Mouse (Mus musculus) myocyte (in vitro differentiated cells): ENCODE measurements at regions not wholly inside any gene's neighbourhood (a gene's known extent, or its start where the extent isn't known, plus 50 kb on each side); places are given as distances from the start of the nearest gene placed in this dataset.

ENCODE experiments used
- H3K27me3 ChIP-seq: one replicate; pipeline ENCODE4 v1.6.1; 2011; ENCODE audit not compliant: control insufficient read depth, insufficient read depth, insufficient read length
- H3K36me3 ChIP-seq: one replicate; pipeline ENCODE4 v1.6.1; 2011; ENCODE audit not compliant: control insufficient read depth, insufficient read depth
- H3K4me2 ChIP-seq: one replicate; pipeline ENCODE4 v1.6.1; 2011; ENCODE audit warnings: low read depth, control low read depth
- H3K4me3 ChIP-seq: one replicate; pipeline ENCODE4 v1.5.1; 2011; ENCODE audit warnings: mild to moderate bottlenecking, control low read depth, moderate library complexity
- H3K79me2 ChIP-seq: one replicate; pipeline ENCODE4 v1.6.1; 2011; ENCODE audit not compliant: control insufficient read depth, insufficient read depth
- H3ac ChIP-seq: one replicate; pipeline ENCODE4 v1.6.1; 2011; ENCODE audit not compliant: control insufficient read depth, insufficient read length
- CEBPB ChIP-seq: IDR thresholded peaks from 2 replicates; pipeline ENCODE4 v1.6.1; 2011; ENCODE audit warnings: mild to moderate bottlenecking, moderate library complexity; ENCODE audit not compliant: poor library complexity, insufficient read depth, severe bottlenecking
- E2F4 ChIP-seq: IDR thresholded peaks from one replicate; pipeline ENCODE4 v1.6.1; 2011; ENCODE audit warnings: mild to moderate bottlenecking, control low read depth, moderate library complexity; ENCODE audit not compliant: insufficient read depth
- MAX ChIP-seq: IDR thresholded peaks from one replicate; pipeline ENCODE4 v1.6.1; 2011; ENCODE audit warnings: low read depth, mild to moderate bottlenecking, control low read depth
- MYOD1 ChIP-seq, 3 experiments: IDR thresholded peaks; one replicate each; pipeline ENCODE4 v1.6.1; 2011; ENCODE audit warnings: control low read depth in 2 of 3, low read depth in 2 of 3, mild to moderate bottlenecking in 2 of 3, moderate library complexity in 1 of 3; ENCODE audit not compliant: insufficient read length in 2 of 3, control insufficient read depth in 1 of 3
- MYOG ChIP-seq, 3 experiments: IDR thresholded peaks; one replicate each; pipeline ENCODE4 v1.6.1; 2011; ENCODE audit warnings: control low read depth in 2 of 3, low read depth in 2 of 3, mild to moderate bottlenecking in 2 of 3; ENCODE audit not compliant: insufficient read length in 2 of 3, control insufficient read depth in 1 of 3, insufficient read depth in 1 of 3
- POLR2A ChIP-seq: IDR thresholded peaks from one replicate; pipeline ENCODE4 v1.6.1; 2011; ENCODE audit warnings: low read depth, mild to moderate bottlenecking, control low read depth, moderate library complexity; ENCODE audit not compliant: insufficient read length
- POLR2AphosphoS2 ChIP-seq: IDR thresholded peaks from one replicate; pipeline ENCODE4 v1.6.1; 2011; ENCODE audit warnings: low read depth, control low read depth; ENCODE audit not compliant: insufficient read length
- REST ChIP-seq: IDR thresholded peaks from one replicate; pipeline ENCODE4 v1.6.1; 2011; ENCODE audit warnings: mild to moderate bottlenecking, control low read depth, moderate library complexity; ENCODE audit not compliant: insufficient read depth, insufficient read length
- SRF ChIP-seq: IDR thresholded peaks from one replicate; pipeline ENCODE4 v1.6.1; 2011; ENCODE audit warnings: low read depth; ENCODE audit not compliant: control insufficient read depth, insufficient read length
- TCF12 ChIP-seq: IDR thresholded peaks from one replicate; pipeline ENCODE4 v1.6.1; 2011; ENCODE audit warnings: mild to moderate bottlenecking, control low read depth; ENCODE audit not compliant: poor library complexity, insufficient read depth, severe bottlenecking
- TCF3 ChIP-seq: IDR thresholded peaks from one replicate; pipeline ENCODE4 v1.6.1; 2011; ENCODE audit warnings: low read depth, control low read depth; ENCODE audit not compliant: insufficient read length
- USF1 ChIP-seq: IDR thresholded peaks from one replicate; pipeline ENCODE4 v1.6.1; 2011; ENCODE audit warnings: low read depth, mild to moderate bottlenecking, control low read depth, moderate library complexity

- no peak overlapping the region for H3K4me2 ChIP-seq
- H3K36me3 ChIP-seq: no peaks in the 10 kb centered on the region
- no peak for TF ChIP-seq USF1
- no peak for TF ChIP-seq POLR2A
- TF ChIP-seq TCF3: no peak
- TF ChIP-seq REST: no peak
- no peak for TF ChIP-seq MYOG (IDR thresholded peaks at IDR 0.05; ENCODE audit: control insufficient read depth in 1 of 3, insufficient read depth in 1 of 3, insufficient read length in 2 of 3, low read depth in 2 of 3)
- TF ChIP-seq MYOD1 (IDR thresholded peaks at IDR 0.05; ENCODE audit: control insufficient read depth in 1 of 3, insufficient read length in 2 of 3, low read depth in 2 of 3): no peak
- no peak for TF ChIP-seq SRF
- no peak for TF ChIP-seq TCF12
- no peak for TF ChIP-seq CEBPB
- no peak for TF ChIP-seq MAX
- TF ChIP-seq POLR2AphosphoS2: no peak
- no peak for TF ChIP-seq E2F4
- H3ac ChIP-seq: no peak overlapping the region
- H3K4me3 ChIP-seq: no peak overlapping the region
- no peaks in the 10 kb centered on the region for H3K79me2 ChIP-seq
- peaks cover 13% of the 10 kb centered on the region for H3K27me3 ChIP-seq
These were observed 167.5 kb downstream of the Cd109 start for GRCm38 (mm10) chr9:78782860-78783259.

GRCm38 (mm10) chr9:78787866-78788265 lies 172.5 kb downstream of the Cd109 start:
- no peaks in the 10 kb centered on the region for H3K36me3 ChIP-seq
- no peak overlapping the region for H3K4me3 ChIP-seq
- H3K4me2 ChIP-seq: no peak overlapping the region
- TF ChIP-seq E2F4: no peak
- no peak for TF ChIP-seq TCF3
- TF ChIP-seq POLR2A: no peak
- TF ChIP-seq MYOD1 (IDR thresholded peaks at IDR 0.05; ENCODE audit: control insufficient read depth in 1 of 3, insufficient read length in 2 of 3, low read depth in 2 of 3): no peak
- TF ChIP-seq TCF12: no peak
- no peak for TF ChIP-seq CEBPB
- TF ChIP-seq SRF: no peak
- no peak for TF ChIP-seq USF1
- no peak for TF ChIP-seq POLR2AphosphoS2
- TF ChIP-seq MAX: no peak
- no peak for TF ChIP-seq MYOG (IDR thresholded peaks at IDR 0.05; ENCODE audit: control insufficient read depth in 1 of 3, insufficient read depth in 1 of 3, insufficient read length in 2 of 3, low read depth in 2 of 3)
- H3K27me3 ChIP-seq: peaks cover 12% of the 10 kb centered on the region
- H3K79me2 ChIP-seq: no peaks in the 10 kb centered on the region
- H3ac ChIP-seq: no peak overlapping the region

DNA sequence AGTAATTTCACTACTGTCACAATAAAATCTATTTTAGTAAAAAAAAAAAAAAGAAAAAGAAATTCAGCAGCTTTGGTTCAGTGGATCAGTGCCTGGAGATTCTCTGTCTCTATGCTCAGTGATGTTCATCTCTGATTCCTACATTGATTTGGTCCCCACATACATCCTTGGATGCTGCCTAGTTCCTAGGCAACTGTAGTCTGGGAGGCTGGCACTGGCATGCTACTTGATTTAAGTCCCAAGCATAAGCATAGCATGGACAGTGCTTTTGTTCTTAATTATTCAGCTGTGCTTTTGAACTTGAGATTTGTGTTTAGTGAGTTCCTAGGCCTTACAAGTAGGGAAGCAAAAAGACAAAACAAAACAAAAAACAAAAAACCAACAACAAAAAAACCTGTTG lies 174.4 kb downstream of the Cd109 start:
- Histone ChIP-seq H3K27me3 (peaks cover 6% of the 10 kb centered on the region), H3K79me2 (no peaks in the 10 kb centered on the region), H3K4me2 (no peak overlapping the region), H3ac (no peak overlapping the region), H3K4me3 (no peak overlapping the region), H3K36me3 (no peaks in the 10 kb centered on the region)
- TF ChIP-seq POLR2AphosphoS2: no peak

DNA sequence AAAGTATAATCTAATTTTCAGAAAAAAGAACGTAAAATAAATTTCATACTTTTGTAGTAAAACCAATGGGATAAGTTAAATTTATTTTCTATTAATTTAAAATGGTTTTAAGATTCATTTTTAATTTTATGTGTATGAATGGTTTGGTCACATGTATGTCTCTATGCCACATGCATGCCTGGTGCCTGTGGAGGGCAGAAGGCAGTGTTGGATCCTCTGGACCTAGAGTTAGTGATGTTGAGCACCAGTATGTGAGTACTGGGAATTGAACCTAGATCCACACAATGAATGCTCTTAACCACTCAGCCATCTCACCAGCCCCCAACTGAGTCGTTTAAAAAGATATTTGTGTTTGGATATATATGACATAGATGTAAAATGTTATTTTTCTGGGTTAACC lies 174.8 kb downstream of the Cd109 start:
- H3K27me3 ChIP-seq: peaks cover 6% of the 10 kb centered on the region
- TF ChIP-seq TCF3 (no peak), CEBPB (no peak), USF1 (no peak), TCF12 (no peak), MYOD1 (IDR thresholded peaks at IDR 0.05; ENCODE audit: control insufficient read depth in 1 of 3, insufficient read length in 2 of 3, low read depth in 2 of 3) (no peak), POLR2A (no peak), E2F4 (no peak), MYOG (IDR thresholded peaks at IDR 0.05; ENCODE audit: control insufficient read depth in 1 of 3, insufficient read depth in 1 of 3, insufficient read length in 2 of 3, low read depth in 2 of 3) (no peak), MAX (no peak), POLR2AphosphoS2 (no peak), REST (no peak), SRF (no peak)
- H3K4me2 ChIP-seq: no peak overlapping the region
- H3K79me2 ChIP-seq: no peaks in the 10 kb centered on the region
- no peak overlapping the region for H3ac ChIP-seq
- H3K4me3 ChIP-seq: no peak overlapping the region
- no peaks in the 10 kb centered on the region for H3K36me3 ChIP-seq

GRCm38 (mm10) chr9:78795801-78796200 lies 180.5 kb downstream of the Cd109 start:
- Histone ChIP-seq H3ac (no peak overlapping the region), H3K27me3 (no peaks in the 10 kb centered on the region), H3K79me2 (no peaks in the 10 kb centered on the region), H3K4me3 (no peak overlapping the region), H3K36me3 (no peaks in the 10 kb centered on the region), H3K4me2 (no peak overlapping the region)
- TF ChIP-seq MAX (no peak), MYOG (IDR thresholded peaks at IDR 0.05; ENCODE audit: control insufficient read depth in 1 of 3, insufficient read depth in 1 of 3, insufficient read length in 2 of 3, low read depth in 2 of 3) (no peak), CEBPB (no peak), SRF (no peak), E2F4 (no peak), USF1 (no peak), POLR2A (no peak), MYOD1 (IDR thresholded peaks at IDR 0.05; ENCODE audit: control insufficient read depth in 1 of 3, insufficient read length in 2 of 3, low read depth in 2 of 3) (no peak), POLR2AphosphoS2 (no peak), REST (no peak), TCF3 (no peak), TCF12 (no peak)
